Mouse (Mus musculus) bone marrow macrophage, adult 2 months (primary cell): Measurements from ENCODE around the gene Sh3d19. TPM values are rescaled to one million over a fixed set of nuclear protein-coding genes. Genes with fewer than 3 reads are reported as not detected.

Experiments
- H3K27ac ChIP-seq: 2 replicates; pipeline ENCODE4 v1.5.1; 2012; ENCODE audit warnings: low read depth, low read length; ENCODE audit not compliant: insufficient read depth
- H3K4me1 ChIP-seq: 2 replicates; pipeline ENCODE4 v1.6.1; 2012; ENCODE audit warnings: low read length; ENCODE audit not compliant: control insufficient read depth, insufficient read depth
- H3K4me3 ChIP-seq: 2 replicates; pipeline ENCODE4 v1.5.1; 2012; ENCODE audit warnings: mild to moderate bottlenecking, low read length, moderate library complexity; ENCODE audit not compliant: insufficient read depth
- CTCF ChIP-seq: IDR thresholded peaks from 2 replicates; pipeline ENCODE4 v1.5.1; 2012; ENCODE audit warnings: low read depth, mild to moderate bottlenecking, low read length, moderate library complexity
- POLR2A ChIP-seq: IDR thresholded peaks from 2 replicates; pipeline ENCODE4 v1.6.1; 2012; ENCODE audit warnings: mild to moderate bottlenecking, low read depth, low read length, borderline replicate concordance
- polyA plus RNA-seq: library from polyadenylated mRNA; stranded (reverse); fragments of >200 nt; gene quantifications from 2 replicates; pipeline ENCODE4 v1.2.4, GENCODE M21; 2012; ENCODE audit not compliant: missing spikeins, insufficient read depth, insufficient read length

The Sh3d19 gene
- polyA plus RNA-seq, 1 experiment = 6.1 TPM

DNA sequence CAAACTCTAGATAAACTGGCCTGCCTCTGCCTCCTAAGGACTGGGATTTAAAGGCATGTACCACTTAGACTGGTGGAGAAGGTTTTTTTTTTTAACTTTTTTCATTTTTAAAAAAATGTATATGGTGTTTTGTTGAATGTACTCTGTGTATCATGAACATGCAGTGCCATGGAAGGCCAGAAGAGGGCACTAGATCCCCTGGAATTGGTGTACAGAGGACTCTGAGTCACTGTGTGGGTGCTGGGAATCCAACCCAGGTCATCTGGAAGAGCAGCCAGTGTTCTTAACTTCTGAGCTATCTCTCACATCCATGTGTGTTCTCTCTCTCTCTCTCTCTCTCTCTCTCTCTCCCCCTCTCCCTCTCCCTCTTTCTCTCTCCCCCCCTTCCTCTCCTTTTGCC lies 151.2 kb downstream of the Sh3d19 start:
- H3K27ac ChIP-seq = no peak overlapping the region
- H3K4me1 ChIP-seq = no peaks in the 10 kb centered on the region
- TF ChIP-seq POLR2A = no peak
- no peak for TF ChIP-seq CTCF
- no peak overlapping the region for H3K4me3 ChIP-seq

DNA sequence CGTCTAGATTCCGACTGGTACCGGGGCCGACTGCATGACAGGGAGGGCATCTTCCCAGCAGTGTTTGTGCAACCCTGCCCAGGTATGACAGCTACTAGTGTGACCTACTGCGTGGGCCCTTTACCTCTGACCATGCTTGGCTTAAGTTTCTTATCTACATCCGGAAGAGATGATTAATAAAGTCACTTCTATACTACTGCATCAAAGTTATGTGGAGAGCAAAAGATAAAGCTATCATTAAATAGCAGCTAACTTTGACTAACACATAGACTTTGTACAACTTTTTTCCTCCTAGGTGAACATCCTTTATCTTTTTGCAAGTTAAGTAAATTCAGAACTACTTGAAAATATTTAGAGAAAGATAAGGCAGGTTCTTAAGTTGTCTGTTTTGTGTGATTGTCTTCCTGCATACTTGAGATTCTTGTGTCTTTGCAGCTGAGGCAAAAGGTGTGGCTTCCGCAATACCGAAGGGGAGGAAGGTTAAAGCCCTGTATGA lies 152.4 kb downstream of the Sh3d19 start:
- Histone ChIP-seq H3K4me3 (no peak overlapping the region), H3K27ac (no peak overlapping the region), H3K4me1 (no peaks in the 10 kb centered on the region)
- TF ChIP-seq CTCF (no peak), POLR2A (no peak)

DNA sequence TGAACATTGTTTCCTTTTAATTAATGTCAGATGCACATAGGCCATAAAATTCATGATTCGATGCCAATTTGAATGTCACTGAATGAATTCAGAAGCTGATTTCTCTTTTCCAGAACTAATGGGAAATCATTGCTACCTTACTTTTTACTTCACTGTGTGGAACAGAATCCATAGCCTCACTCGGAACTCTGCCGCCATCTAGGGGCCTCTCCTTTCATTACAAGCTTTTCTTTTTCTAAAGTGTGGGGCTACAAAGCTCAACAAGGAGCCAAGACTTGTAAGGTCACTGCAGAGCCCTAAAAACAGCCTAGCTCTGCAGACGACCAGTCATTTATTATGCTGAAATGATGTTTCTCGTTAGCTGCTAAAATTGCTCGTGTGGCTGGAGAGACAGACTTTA lies 158.8 kb downstream of the Sh3d19 start:
- Histone ChIP-seq H3K4me3 (no peak overlapping the region), H3K4me1 (no peaks in the 10 kb centered on the region), H3K27ac (no peak overlapping the region)
- no peak for TF ChIP-seq POLR2A

DNA sequence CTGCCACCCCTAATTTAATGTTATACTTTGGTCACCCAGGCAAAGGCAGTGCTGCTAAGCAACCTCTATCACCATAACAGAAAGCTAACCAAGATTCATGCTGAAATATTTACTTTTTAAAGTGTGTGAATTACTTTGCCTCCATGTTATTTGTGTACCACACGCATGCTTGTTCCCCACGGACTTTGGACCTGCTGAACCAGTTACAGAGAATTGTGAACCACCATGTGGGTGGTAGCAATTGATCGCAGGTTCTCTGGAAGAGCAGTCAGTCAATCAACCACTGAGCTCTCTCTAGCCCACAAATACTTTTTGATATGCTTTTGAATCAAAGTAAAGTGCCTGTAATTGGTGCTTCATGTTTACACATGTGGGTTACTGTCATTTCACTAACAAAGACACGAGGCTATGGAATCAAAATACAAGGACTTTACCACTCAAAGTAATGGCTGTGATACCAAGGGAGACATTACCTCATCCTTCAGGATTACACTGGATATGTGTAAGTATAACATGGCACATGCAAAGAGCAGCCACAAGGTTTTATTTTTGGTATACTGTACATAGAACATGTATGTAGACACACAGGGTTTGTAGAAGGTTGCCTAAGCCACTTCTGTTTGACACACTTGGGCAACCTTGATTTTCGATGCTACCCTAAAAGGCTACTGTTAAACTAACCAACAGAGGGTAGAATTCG lies 164.2 kb downstream of the Sh3d19 start:
- H3K4me1 ChIP-seq = no peaks in the 10 kb centered on the region
- no peak overlapping the region for H3K27ac ChIP-seq
- TF ChIP-seq POLR2A (no peak), CTCF (no peak)
- no peak overlapping the region for H3K4me3 ChIP-seq

DNA sequence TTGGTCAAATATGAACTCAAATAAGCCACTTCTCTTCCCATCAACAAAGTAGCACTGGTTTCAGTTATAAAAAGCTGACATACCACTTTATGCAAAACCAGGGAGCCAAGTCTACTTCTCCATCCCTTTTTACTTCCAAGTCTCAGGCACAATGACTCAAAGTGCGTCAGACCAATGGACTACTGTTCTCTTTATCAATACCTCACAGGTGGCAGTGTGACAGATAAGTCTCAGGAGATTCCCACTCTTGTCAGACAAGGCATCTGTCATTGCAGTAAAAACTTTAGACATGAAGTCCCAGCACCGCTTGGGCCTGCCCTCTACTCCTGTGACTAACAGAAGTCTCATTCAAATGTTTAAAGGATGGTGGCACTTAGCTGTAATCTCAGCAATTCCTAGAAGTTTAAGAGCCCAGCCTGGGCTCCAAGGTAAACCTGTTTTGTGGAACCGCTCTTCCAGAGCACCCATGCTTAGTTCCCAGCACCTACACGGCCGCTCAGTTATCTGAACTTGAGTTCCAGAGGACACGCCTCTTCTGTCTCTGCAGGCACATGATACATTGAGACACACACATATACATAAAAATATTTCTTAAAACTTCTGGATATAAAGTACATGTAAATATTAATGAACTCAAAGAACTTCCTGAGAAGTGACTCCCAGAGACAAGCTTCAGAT lies 165.1 kb downstream of the Sh3d19 start:
- TF ChIP-seq POLR2A (no peak), CTCF (no peak)
- Histone ChIP-seq H3K27ac (no peak overlapping the region), H3K4me1 (peaks cover 6% of the 10 kb centered on the region), H3K4me3 (no peak overlapping the region)

DNA sequence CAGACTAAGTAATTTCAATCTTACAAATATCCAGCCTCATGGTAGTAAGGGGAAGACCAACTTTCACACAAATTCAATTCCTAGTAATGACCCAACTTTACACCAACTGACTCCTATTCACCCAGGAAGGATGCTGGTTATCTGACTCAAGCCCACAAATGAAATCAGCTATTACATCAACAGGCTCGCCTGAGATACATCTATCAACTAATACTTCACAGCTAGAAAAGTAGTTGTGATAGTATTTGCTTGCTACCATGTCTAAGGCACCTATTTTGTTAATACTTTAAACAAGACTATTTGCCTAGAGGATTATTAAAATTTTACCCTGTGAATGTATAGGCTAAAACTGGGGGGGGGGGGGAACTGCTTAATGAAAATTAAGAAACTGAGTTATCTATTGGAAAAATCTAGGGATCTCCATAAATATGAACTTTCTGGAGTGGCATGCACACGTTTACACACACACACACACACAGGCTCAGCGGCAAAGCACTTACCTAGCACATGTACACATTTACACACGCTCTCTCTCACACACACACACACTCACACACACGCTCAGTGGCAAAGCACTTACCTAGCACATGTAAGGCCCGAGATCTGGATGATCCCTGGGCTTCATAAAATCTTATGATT lies 166.1 kb downstream of the Sh3d19 start:
- H3K27ac ChIP-seq = no peak overlapping the region
- TF ChIP-seq CTCF (no peak), POLR2A (no peak)
- peaks cover 6% of the 10 kb centered on the region for H3K4me1 ChIP-seq
- H3K4me3 ChIP-seq = no peak overlapping the region

DNA sequence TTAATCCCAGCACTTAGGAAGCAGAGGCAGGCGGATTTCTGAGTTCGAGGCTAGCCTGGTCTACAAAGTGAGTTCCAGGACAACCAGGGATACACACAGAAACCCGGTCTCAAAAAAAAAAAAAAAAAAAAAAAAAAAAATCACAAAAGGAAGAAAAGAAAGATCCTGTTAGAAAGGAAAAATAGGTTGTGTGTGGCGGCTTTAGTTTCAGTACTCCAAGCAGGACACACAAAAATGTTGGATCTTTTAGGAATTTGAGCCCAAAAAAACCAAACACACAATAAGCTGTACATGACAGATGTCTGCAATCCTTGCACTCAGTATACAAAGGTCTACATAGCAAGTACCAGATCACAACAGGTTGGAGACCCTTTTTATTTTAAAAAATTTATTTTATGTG lies 168.8 kb downstream of the Sh3d19 start:
- no peak overlapping the region for H3K4me3 ChIP-seq
- no peak overlapping the region for H3K27ac ChIP-seq
- peaks cover 12% of the 10 kb centered on the region for H3K4me1 ChIP-seq
- TF ChIP-seq POLR2A (no peak), CTCF (no peak)

DNA sequence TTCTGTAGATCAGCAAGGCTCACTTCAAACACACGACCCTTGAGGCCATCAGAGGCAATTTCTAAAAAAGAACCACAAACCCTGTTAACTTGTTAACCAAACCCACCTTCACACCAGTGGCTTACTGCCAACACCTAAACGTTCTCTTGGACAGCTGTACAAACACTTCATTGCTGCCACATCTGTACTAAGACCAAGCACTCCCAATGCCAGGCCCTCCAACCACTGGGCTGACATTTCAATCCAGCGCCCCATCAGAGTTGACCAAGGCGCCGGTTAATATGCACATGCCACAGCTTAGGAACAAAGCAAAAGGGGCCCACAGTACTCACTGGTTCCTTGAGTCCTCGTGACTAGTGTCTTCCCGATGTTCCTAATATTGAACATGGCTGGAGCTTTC lies 170.5 kb downstream of the Sh3d19 start:
- Histone ChIP-seq H3K4me3 (peak overlapping the region; percentile 91), H3K4me1 (peaks cover 12% of the 10 kb centered on the region), H3K27ac (peak overlapping the region; percentile 63)
- TF ChIP-seq CTCF = no peak
- TF ChIP-seq POLR2A = no peak

DNA sequence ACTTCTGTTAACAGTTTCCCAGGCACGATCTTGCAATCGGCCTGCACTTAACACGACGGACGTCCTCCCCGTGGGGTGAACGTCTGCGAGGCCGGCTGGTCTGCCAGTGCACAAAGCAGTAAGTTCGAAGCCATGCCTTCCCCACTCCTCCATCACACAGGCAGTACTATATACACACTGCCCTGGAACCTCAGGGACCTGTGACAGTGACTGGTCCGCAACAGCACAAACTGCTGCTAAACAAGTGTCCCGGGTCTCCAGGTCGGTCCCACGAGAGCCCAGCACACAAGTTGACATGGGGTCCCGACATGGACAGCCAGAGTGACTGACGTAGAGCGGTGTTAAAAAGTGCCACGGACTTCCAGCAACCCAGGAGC lies 171.0 kb downstream of the Sh3d19 start:
- Histone ChIP-seq H3K4me3 (peak overlapping the region; percentile 91), H3K4me1 (peaks cover 12% of the 10 kb centered on the region), H3K27ac (peak overlapping the region; percentile 63)
- no peak for TF ChIP-seq POLR2A
- no peak for TF ChIP-seq CTCF
